Mouse (Mus musculus) frontal cortex, adult (tissue): Measurements from ENCODE around the gene Tek.
"Not testable (repeated sequence)": the region's sequence is repeated elsewhere in the genome, so short reads cannot be mapped to it uniquely, and the experiment has no call there.

ENCODE experiments used
- ATAC-seq: cut with Nextera tagmentation; 2 replicates; pipeline ENCODE4 v1.9.2; 2017; ENCODE audit warnings: mild to moderate bottlenecking, moderate library complexity, mixed read lengths; ENCODE audit not compliant: low TSS enrichment

The Tek gene

GRCm38 (mm10) chr4:94738838-94739731, at the start of gene Tek:
Gene Tek, plus strand, starts transcription at chr4:94739289.
- ATAC-seq = no peak

DNA sequence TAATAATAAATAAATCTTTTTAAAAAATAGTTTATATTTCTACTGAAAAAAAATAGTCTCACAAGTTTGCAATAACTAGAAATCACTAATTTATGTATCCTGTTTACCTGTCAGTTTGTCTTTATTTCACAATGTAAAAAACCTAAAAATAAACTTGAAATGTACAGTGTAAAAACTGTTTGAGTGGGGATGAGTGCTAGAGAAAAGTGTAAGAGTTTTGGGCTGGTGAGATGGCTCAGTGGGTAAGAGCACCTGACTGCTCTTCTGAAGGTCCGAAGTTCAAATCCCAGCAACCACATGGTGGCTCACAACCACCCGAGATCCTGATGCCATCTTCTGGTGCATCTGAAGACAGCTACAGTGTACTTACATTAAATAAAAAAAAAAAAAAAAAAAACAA, 49.3 kb upstream of the Tek start:
- not testable (repeated sequence) for ATAC-seq

DNA sequence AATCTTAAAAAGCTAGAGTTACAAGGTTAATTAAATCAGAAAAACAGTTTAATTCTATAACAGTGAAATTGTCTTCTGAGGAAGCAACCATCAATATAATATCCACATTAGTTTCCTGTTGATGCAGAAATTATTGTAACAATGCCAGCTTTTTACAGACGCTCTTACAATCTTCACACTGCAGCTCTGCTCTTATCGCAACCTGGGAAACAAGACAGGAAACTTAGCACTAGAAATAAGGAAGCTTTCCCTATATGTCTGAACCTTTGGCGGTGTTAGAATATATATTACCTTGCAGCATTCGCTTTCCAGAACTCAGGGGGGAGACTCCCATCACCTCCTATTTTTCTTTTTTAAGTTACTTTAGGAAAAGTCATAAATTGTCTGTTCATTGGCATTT, 48.0 kb upstream of the Tek start:
- no peak for ATAC-seq

DNA sequence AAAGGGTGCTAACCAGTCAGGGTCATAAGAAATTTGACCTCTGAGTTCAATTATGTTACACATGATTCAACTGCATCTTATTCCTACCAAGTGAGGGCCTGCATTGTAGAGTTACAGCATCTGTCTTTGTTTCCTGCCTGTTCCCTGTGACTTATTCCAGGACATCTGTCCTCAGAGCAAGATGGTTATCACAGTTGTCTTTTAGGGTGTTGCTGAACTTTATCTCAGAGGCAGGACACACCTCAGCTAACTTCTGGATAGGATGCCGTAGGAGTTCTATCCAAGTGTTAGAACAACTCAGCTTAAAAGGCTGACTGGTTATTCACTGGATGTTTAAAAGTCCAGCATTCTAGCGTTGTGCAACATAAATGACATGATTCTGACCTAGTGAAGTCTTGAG, 46.9 kb upstream of the Tek start:
- no peak for ATAC-seq

DNA sequence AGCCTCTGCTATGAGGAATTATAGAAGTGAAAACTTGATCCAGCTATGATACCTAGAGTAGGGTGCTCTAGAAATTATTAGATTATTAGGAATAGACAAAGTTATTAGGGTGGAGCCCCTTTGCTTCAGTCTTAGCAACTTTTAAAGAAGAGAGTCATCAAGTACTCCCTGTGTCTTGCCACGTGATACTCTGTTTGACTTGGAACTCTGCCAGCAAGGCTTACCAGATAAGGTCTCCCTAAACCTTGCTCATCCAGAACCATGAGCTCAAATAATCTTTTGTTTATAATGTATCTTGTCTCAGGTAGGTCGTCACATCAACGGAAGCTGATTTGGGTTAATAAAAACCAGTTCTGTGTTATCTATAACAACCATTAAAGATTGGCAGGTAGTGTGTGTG, 42.7 kb upstream of the Tek start:
- no peak for ATAC-seq

GRCm38 (mm10) chr4:94711002-94711401, 28.1 kb upstream of the Tek start:
- no peak for ATAC-seq

GRCm38 (mm10) chr4:94711426-94711825, 27.7 kb upstream of the Tek start:
- ATAC-seq = no peak

DNA sequence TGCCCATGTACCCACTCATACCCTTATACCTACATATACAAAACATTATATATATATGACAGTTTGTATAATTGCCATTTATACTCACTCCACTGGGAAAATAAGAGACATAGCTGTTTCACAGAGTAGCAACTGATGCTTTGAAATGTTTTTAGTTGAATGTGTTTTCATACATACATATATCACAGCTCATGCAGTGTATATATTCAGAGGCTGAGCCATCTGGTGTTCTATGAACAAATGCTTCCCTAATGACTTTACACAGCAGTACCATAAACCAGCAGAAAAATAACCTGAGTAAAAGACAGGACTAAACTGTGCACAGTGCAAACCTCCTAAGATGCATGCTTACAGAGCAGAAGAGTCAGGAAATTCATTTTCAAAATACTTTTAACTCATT, 25.3 kb upstream of the Tek start:
- ATAC-seq = peak; percentile 64; the same call in 1 of the 2 replicates

DNA sequence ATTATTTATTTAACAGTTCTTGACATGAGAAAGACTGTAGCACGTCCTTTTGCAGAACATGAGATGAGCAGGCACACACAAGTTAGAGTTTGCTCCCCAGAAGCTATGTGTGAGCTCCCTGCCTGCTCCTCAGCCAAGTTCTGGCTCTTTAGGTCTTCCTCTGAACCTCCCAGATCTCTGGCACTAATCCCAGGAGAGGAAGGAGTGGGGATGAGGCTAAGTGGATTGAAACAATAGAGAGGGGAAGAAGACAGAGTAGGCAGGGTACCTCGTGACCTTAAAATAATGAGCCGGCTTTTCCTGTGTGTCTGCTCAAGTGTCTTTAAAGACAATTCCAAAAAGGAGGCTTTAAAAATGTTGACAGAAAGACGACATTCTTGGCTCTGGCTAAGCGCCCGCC, 23.9 kb upstream of the Tek start:
- ATAC-seq = peak; percentile 41; the same call in 1 of the 2 replicates

- no peak for ATAC-seq
These were observed 13.3 kb upstream of the Tek start for GRCm38 (mm10) chr4:94725799-94726198.

DNA sequence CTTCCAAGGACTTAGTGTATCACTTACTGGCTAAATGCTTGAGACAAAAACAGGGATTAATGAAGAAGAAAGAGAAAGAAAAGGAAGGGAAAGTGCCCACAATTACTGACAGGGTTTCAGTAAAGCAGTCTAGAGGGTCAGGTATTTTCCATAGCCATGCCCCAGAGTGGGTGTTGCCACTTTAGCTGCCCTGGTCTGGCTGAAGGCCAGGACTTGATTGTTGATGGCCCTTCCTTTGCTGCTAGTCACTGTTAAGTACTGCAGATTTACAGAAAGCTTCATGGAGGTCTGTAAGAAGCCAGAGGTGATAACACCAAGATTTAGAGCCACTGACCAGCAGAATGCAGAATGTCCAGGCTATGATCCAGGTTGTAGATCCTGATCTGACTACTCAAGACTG, 6.4 kb upstream of the Tek start:
- ATAC-seq = no peak

GRCm38 (mm10) chr4:94737326-94738295, 1.5 kb upstream of the Tek start:
- ATAC-seq = no peak

GRCm38 (mm10) chr4:94741824-94742223, 2.7 kb downstream of the Tek start:
- ATAC-seq = no peak

DNA sequence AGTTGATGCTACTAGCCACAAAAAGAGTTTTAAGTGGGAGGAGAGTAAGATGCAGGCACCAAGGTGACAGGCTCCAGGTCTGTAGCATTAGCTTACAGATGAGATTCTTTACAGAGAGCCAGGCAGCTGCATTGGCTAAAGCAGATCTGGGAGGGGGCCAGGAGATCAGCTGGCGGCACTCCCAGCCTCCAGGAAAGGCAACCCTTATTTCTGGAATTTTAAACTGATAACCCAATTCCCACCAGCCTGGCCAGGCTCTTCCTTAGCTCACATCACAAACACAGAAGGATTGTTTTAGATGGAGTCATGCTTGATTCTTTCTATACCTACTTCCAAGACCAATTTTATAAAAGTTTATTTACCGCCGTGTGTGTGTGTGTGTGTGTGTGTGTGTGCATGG, 6.7 kb downstream of the Tek start:
- ATAC-seq = no peak

DNA sequence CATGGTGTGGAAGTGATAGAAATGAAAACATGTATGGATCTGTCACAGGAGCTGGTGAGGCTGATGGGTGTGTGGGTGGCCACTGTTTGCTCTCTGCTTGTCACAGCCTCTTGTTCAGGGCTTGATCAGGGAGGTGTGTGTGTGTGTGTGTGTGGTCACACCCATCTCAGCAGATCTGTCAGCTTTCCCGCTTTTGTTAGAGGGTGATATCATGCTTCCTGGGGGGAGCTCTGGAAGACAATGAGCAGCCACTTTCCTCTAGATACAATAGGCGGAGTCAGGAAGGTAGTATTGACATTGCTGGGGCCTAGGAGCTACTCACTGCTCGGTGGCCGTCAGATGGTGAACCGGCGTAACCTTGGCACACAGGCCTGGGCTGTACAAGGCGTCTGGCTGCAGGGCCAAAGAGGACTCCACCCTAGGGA, 7.3 kb downstream of the Tek start:
- no peak for ATAC-seq

GRCm38 (mm10) chr4:94747338-94747737, 8.2 kb downstream of the Tek start:
- ATAC-seq = no peak

GRCm38 (mm10) chr4:94752512-94752911, 13.4 kb downstream of the Tek start:
- peak; percentile 47; the same call in 1 of the 2 replicates for ATAC-seq

DNA sequence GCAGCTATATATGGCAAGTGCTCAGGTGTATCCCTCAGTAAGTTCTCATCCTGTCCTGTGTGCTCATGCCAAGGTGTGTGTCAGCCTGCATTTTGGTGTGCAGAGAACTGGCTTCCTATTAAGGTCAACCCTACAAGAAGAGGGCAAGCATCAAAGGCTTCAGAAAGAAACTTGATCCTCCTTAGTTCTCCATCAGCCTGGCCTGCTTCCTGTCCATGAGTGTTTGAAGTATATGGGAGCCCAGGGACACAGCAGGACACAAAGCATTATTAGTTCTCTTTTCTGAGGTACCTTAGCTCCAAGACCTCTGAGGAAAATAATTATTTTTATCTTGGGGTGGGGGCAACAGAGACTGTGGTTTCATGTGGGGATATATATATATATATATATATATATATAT, 26.1 kb downstream of the Tek start:
- ATAC-seq = no peak

GRCm38 (mm10) chr4:94766176-94766575, 27.1 kb downstream of the Tek start:
- no peak for ATAC-seq

- no peak for ATAC-seq
These were observed 29.5 kb downstream of the Tek start for GRCm38 (mm10) chr4:94768624-94769023.

DNA sequence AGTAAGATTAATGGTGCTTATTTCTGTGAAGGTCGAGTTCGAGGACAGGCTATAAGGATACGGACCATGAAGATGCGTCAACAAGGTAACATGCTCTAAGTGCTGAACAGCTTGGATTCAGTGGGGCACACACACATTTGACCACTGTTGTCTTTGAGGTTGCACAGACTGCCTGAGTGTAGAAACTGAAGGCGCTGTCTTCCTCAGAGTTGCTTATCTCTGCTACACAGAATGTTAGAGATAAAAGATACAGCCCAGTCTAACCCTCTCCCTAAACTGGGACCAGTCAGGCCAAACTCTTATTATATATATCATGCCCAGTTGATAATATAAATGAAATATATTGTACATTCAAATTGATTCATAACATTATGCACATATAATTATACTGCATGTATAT, 42.0 kb downstream of the Tek start:
- ATAC-seq = no peak

DNA sequence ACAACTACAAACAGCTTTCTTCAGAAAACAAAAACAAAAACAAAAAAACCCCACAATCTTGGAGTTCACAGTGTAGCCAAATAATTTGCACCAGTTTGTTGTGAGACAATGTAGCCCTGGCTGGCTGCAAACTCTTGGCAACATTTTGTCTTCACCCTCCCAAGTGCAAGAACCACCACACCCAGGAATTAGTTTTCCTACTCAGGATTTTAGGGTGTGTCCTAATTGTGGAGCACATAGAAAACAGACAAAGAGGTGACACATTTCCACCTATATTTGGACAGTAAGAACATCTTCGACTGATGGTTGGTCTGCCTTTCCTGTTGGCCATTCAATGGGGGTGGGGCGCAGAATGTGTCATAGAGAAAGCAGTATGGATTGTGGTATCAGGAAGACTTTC, 46.8 kb downstream of the Tek start:
- ATAC-seq = no peak

GRCm38 (mm10) chr4:94803187-94803586, 64.1 kb downstream of the Tek start:
- ATAC-seq = no peak
